Mouse (Mus musculus) layer of hippocampus, postnatal 10 days (tissue): ENCODE data around the gene March2. TPM values are rescaled to one million over a fixed set of nuclear protein-coding genes. Genes with fewer than 3 reads are reported as not detected.
"Not testable (repeated sequence)": the region's sequence is repeated elsewhere in the genome, so short reads cannot be mapped to it uniquely, and the experiment has no call there.

Experiments used
- DNase-seq, 2 experiments: peaks; one replicate each; pipeline ENCODE4 v3.0.0; 2021; ENCODE audit warnings: low spot score in 2 of 2
- long read RNA-seq: library from polyadenylated mRNA; stranded (forward); transcript quantifications from one replicate; pipeline ENCODE4 v2.0.0, GENCODE M21; 2023
- total RNA-seq, 2 experiments: library from RNA; stranded (reverse); gene quantifications; 2 replicates each; pipeline ENCODE4 v1.2.3; 2021

March2 gene
- 10 to 100 TPM; 74.1 to 76.0 TPM for total RNA-seq
- long read RNA-seq, transcript March2-203 (5 exons, 1,398 nt): major isoform, 96 of 140 reads
- long read RNA-seq, transcript March2-205 (5 exons, 1,418 nt): minor isoform, 13 of 140 reads
- long read RNA-seq, partial matches to known transcripts: 5 of 140 reads
- long read RNA-seq, other reads (novel, unspliced or antisense): 24 of 140 reads

DNA sequence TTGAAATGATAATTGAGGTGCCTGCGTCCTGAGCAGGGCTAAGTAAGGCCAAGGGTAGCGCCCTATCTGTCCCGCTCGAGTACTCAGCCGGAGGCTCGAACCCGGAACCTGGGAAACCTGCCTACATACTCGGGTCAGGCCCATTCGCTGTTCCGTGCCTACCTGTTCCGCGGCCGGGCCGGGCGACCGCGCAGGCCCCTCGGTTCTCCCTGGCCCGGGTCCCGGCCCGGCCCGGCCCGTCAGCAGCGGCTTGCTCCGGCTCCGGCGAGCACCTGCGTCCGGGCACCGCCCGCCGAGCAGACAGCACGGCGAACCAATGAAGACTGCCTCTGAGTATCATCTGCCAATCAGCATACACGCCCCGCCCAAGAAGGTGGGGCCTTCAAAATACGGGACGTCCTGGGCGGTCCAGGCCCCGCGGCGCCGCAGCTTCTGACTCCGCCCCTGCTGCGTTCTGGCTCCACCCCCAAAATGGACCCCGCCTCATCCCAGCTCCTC lies at the start of gene March2:
March2 (minus strand) TSS at position 287 of the 498 bp plus-strand sequence.
- DNase-seq: peak; percentile 97

- DNase-seq: no peak
Observed at GRCm38 (mm10) chr17:33766389-33766788, 47.9 kb upstream of the March2 start.

GRCm38 (mm10) chr17:33760255-33761165 lies 42.0 kb upstream of the March2 start, which contains the start of gene Rab11b:
Gene Rab11b, minus strand, starts transcription at chr17:33760530.
- DNase-seq: peak; percentile 100

DNA sequence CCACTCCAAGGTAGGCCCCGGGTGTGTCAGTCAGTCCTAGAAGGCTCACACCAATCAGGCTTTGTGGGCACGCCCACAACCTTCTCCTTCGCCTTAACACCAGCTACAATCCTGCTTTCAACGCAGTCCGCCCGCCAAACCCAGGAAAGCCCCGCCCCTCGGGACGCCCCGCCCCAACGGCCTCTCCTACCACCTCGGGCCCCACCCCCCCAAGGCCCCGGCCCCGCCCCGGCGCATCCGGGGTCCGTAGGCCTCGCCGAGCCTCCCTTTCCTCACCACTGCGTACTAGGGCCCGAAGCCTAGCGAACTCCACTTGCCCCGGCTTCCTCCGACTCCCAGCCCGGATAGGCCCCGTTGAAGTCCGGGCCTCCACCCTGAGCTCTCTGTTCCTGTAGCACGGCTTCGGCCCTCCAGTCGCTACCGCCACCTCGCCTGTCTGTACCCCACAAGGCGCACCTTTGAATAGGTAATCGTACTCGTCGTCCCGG lies 41.3 kb upstream of the March2 start:
- DNase-seq: peak; percentile 89 to 91

- DNase-seq: no peak
Observed at GRCm38 (mm10) chr17:33757231-33757630, 38.8 kb upstream of the March2 start.

- DNase-seq: no peak
Observed at GRCm38 (mm10) chr17:33756108-33756790, 37.8 kb upstream of the March2 start.

DNA sequence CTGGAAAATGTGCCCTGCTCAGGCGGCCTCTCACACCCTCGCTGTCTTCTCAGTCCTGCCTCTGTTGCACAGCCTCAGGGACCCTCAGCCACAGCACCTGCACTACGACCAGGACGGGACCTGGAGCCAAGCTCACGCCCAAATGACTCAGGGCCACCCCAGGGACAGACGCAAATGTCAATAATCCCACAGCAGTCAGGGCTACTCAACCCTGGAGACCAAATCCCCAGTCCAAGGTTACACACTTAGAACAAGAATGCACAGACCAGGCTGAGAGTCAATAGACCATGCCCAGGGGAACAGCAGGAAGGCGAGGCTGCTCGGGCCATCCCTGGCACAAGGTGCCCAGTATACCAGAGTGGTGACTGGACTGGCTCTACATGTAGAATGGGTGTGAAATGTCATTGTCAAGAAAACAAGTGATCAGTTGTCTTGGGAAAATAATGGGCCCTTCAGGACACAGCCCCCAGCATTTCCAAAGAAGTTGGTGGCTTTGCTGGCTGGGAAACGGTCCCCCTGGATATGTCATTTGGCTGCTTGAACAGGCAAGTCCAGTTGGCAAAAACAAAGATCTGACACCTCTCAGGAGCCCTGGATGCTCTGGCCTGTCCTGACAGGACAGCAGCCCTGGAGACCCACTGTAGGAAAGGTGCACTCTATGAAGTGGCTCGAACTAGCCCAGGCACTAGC lies 37.1 kb upstream of the March2 start:
- no peak for DNase-seq

GRCm38 (mm10) chr17:33754656-33755055 lies 36.2 kb upstream of the March2 start:
- no peak for DNase-seq

DNA sequence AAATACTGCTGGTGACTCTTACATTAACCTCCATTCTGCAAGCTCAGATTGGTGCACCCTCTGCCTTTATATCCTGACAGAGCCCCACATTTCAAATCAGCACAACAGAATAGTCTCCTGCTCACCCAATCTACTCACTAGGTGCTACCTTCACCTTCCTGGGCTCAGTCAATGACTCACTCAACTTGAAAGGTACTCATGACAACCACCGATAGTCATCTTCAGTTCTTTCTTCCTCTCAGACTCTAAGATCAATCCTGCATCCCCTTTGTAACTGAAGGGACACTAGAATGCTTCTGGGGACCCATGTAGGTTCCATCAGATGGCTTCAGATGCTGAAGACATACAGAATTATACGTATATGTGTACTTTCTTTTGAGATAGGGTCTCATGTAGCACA lies 33.8 kb upstream of the March2 start:
- DNase-seq: no peak

GRCm38 (mm10) chr17:33751181-33751580 lies 32.7 kb upstream of the March2 start:
- no peak for DNase-seq

GRCm38 (mm10) chr17:33749451-33749850 lies 31.0 kb upstream of the March2 start:
- no peak for DNase-seq

GRCm38 (mm10) chr17:33746011-33746410 lies 27.5 kb upstream of the March2 start:
- peak in 1 of 2 experiments; percentile 36 for DNase-seq

GRCm38 (mm10) chr17:33744686-33745384 lies 26.4 kb upstream of the March2 start:
- no peak for DNase-seq

DNA sequence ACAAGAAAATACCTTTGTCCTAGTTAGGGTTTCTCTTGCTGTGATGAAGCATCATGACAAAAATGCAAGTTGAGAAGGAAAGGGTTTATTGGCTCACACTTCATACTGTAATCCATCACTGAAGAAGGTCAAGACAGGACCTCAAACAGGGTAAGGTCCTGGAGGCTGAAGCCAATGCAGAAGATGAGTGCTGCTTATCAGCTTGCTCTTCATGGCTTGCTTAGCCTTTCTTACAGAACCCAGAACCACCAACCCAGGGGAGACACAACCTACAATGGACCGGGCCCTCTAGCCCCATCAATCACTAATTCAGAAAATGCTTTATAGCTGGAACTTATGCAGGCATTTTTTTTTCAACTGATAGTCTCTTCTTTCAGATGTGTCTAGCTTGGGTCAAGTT lies 23.9 kb upstream of the March2 start:
- no peak for DNase-seq

DNA sequence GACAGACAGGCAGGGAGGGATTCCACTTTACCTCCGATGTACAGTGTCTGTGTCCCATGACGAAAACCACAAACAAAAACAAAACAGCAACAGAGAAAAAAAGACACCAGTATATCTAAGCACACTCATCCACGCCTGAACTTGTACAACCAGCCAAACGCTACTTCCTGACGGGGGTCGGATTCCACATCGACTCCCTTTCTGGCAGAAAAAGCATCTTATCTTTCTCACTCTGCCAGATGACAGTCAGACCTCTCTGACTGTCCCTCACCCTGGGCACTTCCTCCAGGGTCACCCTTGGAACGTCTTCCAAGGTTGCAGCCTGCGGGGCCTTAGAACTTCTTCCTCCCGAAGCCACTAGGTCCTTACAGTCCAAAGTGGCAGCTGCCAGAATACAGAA lies 15.1 kb upstream of the March2 start:
- DNase-seq: not testable (repeated sequence)

- not testable (repeated sequence) for DNase-seq
Observed at GRCm38 (mm10) chr17:33732556-33733083, 14.2 kb upstream of the March2 start.

- no peak for DNase-seq
Observed at GRCm38 (mm10) chr17:33729215-33729614, 10.7 kb upstream of the March2 start.

DNA sequence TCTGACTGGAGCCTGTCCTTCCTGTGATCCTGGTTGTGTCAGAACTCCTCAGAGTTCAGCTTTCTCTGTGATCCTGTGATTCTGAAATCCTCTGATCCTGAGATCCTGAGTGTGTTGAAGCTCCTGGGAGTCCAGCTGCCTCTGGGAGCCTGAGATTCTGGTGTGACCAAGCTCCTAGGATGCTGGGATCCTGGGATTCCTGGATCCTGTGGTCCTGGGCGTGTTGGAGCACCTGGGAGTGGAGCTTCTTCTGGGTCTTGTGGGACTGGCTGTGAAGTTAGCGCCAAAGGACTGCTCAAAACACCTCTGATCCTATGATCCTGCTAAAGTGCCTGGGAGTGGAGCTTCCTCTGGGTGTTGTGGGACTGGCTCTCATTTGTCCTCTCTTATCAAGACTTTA lies 9.9 kb upstream of the March2 start:
- DNase-seq: no peak

DNA sequence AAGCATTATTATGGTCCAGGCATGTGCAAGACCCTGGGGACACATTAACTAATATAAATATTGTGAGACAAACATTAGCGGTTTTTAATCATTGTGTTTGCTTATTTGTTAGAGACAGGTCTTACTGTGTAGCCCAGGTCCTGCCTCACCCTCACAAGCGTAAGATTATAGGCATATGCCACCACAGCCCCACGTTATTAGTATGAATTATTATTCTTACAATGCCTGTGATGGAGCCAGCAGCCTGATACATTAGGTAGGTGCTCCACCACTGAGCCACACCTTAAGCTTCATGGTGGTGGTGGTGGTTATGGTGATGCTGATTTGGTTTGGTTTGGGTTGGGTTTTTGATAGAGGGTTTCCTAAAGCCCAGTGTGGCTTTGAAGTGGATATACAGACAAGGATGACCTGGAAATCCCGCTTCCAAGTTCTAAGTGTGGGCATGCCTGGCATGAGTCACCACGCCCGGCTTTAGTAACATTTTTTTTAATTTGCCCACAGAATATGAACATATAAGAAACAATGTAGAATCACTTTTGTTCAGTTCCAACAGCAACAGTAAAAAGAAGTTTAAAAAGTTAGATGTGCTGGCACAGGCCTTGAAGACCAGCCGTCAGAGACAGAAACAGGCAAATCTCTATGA lies 1.4 kb upstream of the March2 start:
- DNase-seq: no peak
